Mouse (Mus musculus): ENCODE data around the gene Scube1. TPM values are rescaled to one million over a fixed set of nuclear protein-coding genes. Genes with fewer than 3 reads are reported as not detected.
A peak's percentile ranks its signal among the peaks of the same experiment; 100 is the strongest.

The Scube1 gene
- polyA plus RNA-seq, 1 experiment from 2014 or later, result 0.16 TPM

DNA sequence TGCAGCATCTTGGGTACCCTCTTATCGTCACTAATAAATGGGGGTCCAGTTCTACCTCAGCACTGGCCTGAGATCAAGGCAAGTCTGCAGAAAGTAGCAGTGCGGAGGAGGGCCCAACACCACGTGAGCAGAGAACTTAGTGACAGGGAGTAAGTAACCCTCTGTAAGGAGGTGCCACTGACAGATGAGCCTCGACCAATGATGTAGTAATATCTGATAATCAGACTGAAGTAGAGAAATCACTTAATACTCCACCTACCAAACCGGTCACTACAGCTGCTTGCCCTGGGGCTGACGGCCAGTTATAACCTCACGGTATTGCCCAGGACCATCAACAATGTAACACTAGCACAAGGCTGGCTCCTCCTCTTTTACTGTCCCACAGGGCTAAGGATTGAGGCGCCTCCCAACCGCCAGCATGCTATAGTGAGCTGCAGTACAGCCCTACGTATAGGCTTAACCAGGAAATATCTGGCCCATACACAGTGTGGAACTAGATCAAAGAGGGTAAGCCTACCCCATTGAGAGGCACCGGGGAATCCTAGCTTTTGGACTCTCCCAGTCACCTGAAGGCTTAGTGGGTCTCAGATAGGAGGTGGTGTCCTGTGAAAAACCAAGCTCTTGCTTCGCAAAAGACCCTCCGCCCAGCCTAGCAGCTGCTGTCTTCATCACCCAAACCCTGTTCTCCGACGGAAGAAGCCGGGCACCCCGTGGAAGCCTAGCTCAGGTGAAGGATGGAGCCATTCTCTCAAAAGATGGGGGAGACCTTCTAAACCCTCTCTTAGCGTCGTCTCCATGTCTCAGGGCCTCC, 130.9 kb downstream of the Scube1 start:
- Histone ChIP-seq H3K36me3 (peaks cover 25% of the 10 kb centered on the region), H3K4me3 (replicated peaks) (peak overlapping the region; percentile 81), H3K9ac (peak overlapping the region; percentile 94), H3K4me2 (peak overlapping the region; percentile 98), H3K27me3 (no peaks in the 10 kb centered on the region), H3K9me3 (replicated peaks) (no peaks in the 10 kb centered on the region), H3K27ac (peak overlapping the region; percentile 100), H3K4me1 (replicated peaks) (peaks cover 69% of the 10 kb centered on the region)
- WGBS (ENCODE audit: insufficient replicate concordance), result 6% methylated on average over 19 of the region's 19 CpGs
- peak; percentile 72 for ATAC-seq (ENCODE audit: low read depth)
- peak; percentile 69 for DNase-seq

- peak overlapping the region; percentile 98 for H3K4me2 ChIP-seq
- peaks cover 69% of the 10 kb centered on the region for H3K4me1 ChIP-seq (replicated peaks)
- ATAC-seq (ENCODE audit: low read depth) (peak; percentile 37), DNase-seq (peak; percentile 54)
- peak overlapping the region; percentile 81 for H3K4me3 ChIP-seq (replicated peaks)
- H3K27me3 ChIP-seq, result no peaks in the 10 kb centered on the region
- peak overlapping the region; percentile 94 for H3K9ac ChIP-seq
- peaks cover 32% of the 10 kb centered on the region for H3K36me3 ChIP-seq
- peak overlapping the region; percentile 100 for H3K27ac ChIP-seq
- no peaks in the 10 kb centered on the region for H3K9me3 ChIP-seq (replicated peaks)
Observed at GRCm38 (mm10) chr15:83593189-83593585, 131.6 kb downstream of the Scube1 start.

DNA sequence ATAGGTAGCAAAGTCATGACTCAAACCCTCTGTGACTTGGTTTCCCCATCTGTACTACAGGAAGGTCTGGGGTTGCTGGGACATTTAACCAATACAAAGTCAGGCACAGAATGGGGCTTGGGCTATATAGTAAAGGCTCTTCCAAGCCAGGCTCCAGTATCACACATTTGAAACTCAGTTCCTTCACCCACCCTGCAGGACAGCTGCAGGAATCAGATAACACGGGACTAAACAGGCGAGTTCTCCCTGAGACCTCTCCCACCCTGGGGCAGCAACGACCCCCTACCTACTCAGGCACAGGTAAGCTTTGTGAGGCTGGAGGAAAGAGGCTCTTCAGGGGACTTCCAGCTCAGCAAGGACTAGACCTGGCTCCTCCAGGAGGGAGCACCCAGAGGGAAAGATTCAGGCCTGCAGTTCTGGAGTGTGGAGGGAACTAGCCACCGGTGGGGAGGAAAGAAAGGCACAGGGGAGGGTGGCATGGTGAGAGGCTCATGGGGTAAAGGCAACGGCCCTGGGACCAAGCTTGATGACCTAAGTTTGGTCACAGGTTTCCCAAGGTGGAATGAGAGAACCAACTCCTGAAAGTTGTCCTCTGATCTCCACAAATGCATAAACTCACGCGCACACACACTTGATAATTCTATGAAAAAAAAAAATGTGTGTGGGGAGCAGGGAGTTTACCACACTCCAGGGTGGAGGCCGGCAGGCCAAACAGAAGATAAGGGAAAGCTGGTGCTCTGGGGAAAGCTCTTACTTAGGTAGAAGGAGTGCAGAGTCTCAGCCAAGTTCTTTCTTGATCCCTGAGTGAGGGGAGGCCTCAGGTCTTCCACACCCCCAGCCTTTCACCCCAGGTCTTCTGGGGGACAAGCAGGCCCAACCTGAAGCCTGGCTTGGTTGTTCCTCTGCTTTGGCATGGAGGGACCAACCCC, 132.3 kb downstream of the Scube1 start:
- H3K9ac ChIP-seq, result peak overlapping the region; percentile 94
- H3K27me3 ChIP-seq, result no peaks in the 10 kb centered on the region
- H3K36me3 ChIP-seq, result peaks cover 39% of the 10 kb centered on the region
- peak overlapping the region; percentile 81 for H3K4me3 ChIP-seq (replicated peaks)
- peaks cover 69% of the 10 kb centered on the region for H3K4me1 ChIP-seq (replicated peaks)
- DNase-seq (peak; percentile 68), ATAC-seq (ENCODE audit: low read depth) (peak; percentile 77)
- peak overlapping the region; percentile 98 for H3K4me2 ChIP-seq
- 11% methylated on average over 8 of the region's 8 CpGs for WGBS (ENCODE audit: insufficient replicate concordance)
- peak overlapping the region; percentile 100 for H3K27ac ChIP-seq
- no peaks in the 10 kb centered on the region for H3K9me3 ChIP-seq (replicated peaks)

- Histone ChIP-seq H3K27ac (peak overlapping the region; percentile 100), H3K9ac (peak overlapping the region; percentile 94), H3K4me2 (peak overlapping the region; percentile 98), H3K4me1 (replicated peaks) (peaks cover 62% of the 10 kb centered on the region), H3K4me3 (replicated peaks) (peak overlapping the region; percentile 81), H3K9me3 (replicated peaks) (peaks cover 3% of the 10 kb centered on the region), H3K36me3 (peaks cover 46% of the 10 kb centered on the region), H3K27me3 (no peaks in the 10 kb centered on the region)
- no peak for DNase-seq
- 39% methylated on average over 6 of the region's 6 CpGs for WGBS (ENCODE audit: insufficient replicate concordance)
- no peak for ATAC-seq (ENCODE audit: low read depth)
Observed at GRCm38 (mm10) chr15:83591758-83592157, 133.1 kb downstream of the Scube1 start.

- ATAC-seq (ENCODE audit: low read depth) (no peak), DNase-seq (no peak)
- H3K4me2 ChIP-seq, result peak overlapping the region; percentile 98
- peaks cover 53% of the 10 kb centered on the region for H3K4me1 ChIP-seq (replicated peaks)
- H3K9me3 ChIP-seq (replicated peaks), result peaks cover 12% of the 10 kb centered on the region
- no peaks in the 10 kb centered on the region for H3K27me3 ChIP-seq
- peak overlapping the region; percentile 94 for H3K9ac ChIP-seq
- peak overlapping the region; percentile 81; the same call in 1 of the 2 replicates for H3K4me3 ChIP-seq (replicated peaks)
- H3K27ac ChIP-seq, result peak overlapping the region; percentile 100
- 91% methylated on average over 4 of the region's 4 CpGs for WGBS (ENCODE audit: insufficient replicate concordance)
- H3K36me3 ChIP-seq, result peaks cover 56% of the 10 kb centered on the region
Observed at GRCm38 (mm10) chr15:83590841-83591240, 134.0 kb downstream of the Scube1 start.

DNA sequence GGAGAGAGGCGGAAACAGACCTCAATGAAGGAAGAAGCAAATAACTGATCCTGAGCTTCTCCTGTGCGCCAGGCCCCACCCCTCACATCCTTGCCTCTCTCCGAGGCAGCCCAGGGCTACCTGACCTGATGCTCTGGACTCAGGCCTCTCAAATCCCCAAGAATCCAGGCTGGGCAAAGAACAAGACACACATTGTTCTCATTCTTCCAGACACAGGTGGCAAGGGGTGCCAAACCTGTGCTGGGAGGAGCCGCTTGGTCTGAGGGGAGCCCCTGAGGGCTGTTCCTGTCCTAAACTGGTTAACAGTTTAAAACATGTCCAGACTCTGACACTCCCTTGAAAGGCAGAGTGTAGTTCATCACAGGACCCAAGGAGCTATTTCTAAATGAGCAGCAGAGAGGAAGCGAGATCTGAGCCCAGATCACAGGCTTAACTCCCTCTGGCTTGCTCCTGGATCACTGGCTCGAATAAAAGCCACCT, 140.0 kb downstream of the Scube1 start:
- Histone ChIP-seq H3K9me3 (replicated peaks) (peaks cover 13% of the 10 kb centered on the region), H3K4me3 (replicated peaks) (no peak overlapping the region), H3K27me3 (no peaks in the 10 kb centered on the region), H3K27ac (peak overlapping the region; percentile 78), H3K9ac (no peak overlapping the region), H3K36me3 (peaks cover 100% of the 10 kb centered on the region), H3K4me2 (no peak overlapping the region), H3K4me1 (replicated peaks) (peaks cover 29% of the 10 kb centered on the region)
- DNase-seq (no peak), ATAC-seq (ENCODE audit: low read depth) (no peak)
- WGBS (ENCODE audit: insufficient replicate concordance), result 90% methylated on average over 6 of the region's 6 CpGs

- H3K27me3 ChIP-seq, result no peaks in the 10 kb centered on the region
- H3K4me3 ChIP-seq (replicated peaks), result peak overlapping the region; percentile 25
- peaks cover 26% of the 10 kb centered on the region for H3K4me1 ChIP-seq (replicated peaks)
- peaks cover 100% of the 10 kb centered on the region for H3K36me3 ChIP-seq
- 53% methylated on average over 8 of the region's 8 CpGs for WGBS (ENCODE audit: insufficient replicate concordance)
- peak; percentile 86 for ATAC-seq (ENCODE audit: low read depth)
- DNase-seq, result peak; percentile 57
- H3K27ac ChIP-seq, result peak overlapping the region; percentile 78
- H3K9ac ChIP-seq, result peak overlapping the region; percentile 61
- H3K4me2 ChIP-seq, result peak overlapping the region; percentile 56
- peaks cover 13% of the 10 kb centered on the region for H3K9me3 ChIP-seq (replicated peaks)
Observed at GRCm38 (mm10) chr15:83583419-83584156, 141.2 kb downstream of the Scube1 start.

- Histone ChIP-seq H3K4me2 (no peak overlapping the region), H3K27me3 (no peaks in the 10 kb centered on the region), H3K9me3 (replicated peaks) (peaks cover 13% of the 10 kb centered on the region), H3K4me3 (replicated peaks) (no peak overlapping the region), H3K27ac (peak overlapping the region; percentile 78), H3K36me3 (peaks cover 100% of the 10 kb centered on the region), H3K9ac (0 out of 2 replicates have a peak overlapping the region, but pooled peaks have one; percentile 61), H3K4me1 (replicated peaks) (peaks cover 26% of the 10 kb centered on the region)
- DNase-seq (no peak), ATAC-seq (ENCODE audit: low read depth) (no peak)
- 86% methylated on average over 4 of the region's 4 CpGs for WGBS (ENCODE audit: insufficient replicate concordance)
Observed at GRCm38 (mm10) chr15:83582931-83583330, 141.9 kb downstream of the Scube1 start.

DNA sequence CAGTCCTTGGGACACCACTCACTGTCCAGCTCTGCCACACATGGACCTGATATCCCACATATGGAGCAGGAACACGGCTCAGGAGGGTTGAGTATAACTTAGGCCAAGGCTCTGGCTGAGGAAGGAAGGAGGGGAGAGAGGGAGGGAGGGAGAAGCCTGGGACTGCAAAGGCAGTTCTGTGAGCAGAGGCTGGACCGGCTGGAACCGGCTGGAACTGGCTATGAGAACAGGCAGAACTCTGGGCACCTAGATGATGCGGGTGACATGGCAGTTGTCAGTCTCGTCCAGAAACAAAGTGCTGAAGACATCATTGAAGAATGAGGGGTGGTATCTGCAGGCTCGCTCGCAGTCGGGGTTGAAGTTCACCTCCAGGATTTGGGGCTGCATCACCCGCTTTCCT, 148.2 kb downstream of the Scube1 start:
- no peak for ATAC-seq (ENCODE audit: low read depth)
- Histone ChIP-seq H3K36me3 (peaks cover 95% of the 10 kb centered on the region), H3K9me3 (replicated peaks) (no peaks in the 10 kb centered on the region), H3K27ac (no peak overlapping the region), H3K27me3 (no peaks in the 10 kb centered on the region), H3K4me2 (no peak overlapping the region), H3K9ac (no peak overlapping the region), H3K4me1 (replicated peaks) (no peaks in the 10 kb centered on the region; the same call in 1 of the 2 replicates), H3K4me3 (replicated peaks) (no peak overlapping the region)
- 87% methylated on average over 9 of the region's 9 CpGs for WGBS (ENCODE audit: insufficient replicate concordance)
- no peak for DNase-seq

DNA sequence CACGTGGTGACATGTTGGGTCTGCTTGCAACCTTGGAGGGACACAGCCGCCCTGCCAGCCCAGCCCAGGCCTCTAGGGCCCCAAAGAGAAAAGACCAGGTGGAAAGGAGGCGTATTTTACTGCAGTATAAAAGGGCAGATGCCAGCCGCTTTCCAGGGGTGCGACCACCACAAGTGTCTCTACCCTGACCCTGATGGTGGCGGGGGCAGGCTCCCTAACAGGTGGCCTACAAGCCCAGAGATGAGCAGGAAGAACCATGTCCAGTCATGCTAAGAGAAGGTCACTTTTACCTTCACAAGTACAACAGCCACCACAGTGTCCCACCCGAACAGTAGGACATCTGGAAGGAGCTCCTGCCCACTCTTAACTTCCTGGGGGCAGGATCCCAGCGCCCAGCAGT, 149.3 kb downstream of the Scube1 start:
- no peak overlapping the region for H3K4me2 ChIP-seq
- H3K36me3 ChIP-seq, result peaks cover 93% of the 10 kb centered on the region
- H3K4me3 ChIP-seq (replicated peaks), result no peak overlapping the region
- DNase-seq (no peak), ATAC-seq (ENCODE audit: low read depth) (no peak)
- H3K27me3 ChIP-seq, result no peaks in the 10 kb centered on the region
- 89% methylated on average over 8 of the region's 8 CpGs for WGBS (ENCODE audit: insufficient replicate concordance)
- peaks cover under 1% of the 10 kb centered on the region; the same call in 1 of the 2 replicates for H3K4me1 ChIP-seq (replicated peaks)
- no peak overlapping the region for H3K9ac ChIP-seq
- no peak overlapping the region for H3K27ac ChIP-seq
- no peaks in the 10 kb centered on the region for H3K9me3 ChIP-seq (replicated peaks)
